Mouse (Mus musculus): ENCODE results near the gene P4hb. TPM values are rescaled to one million over a fixed set of nuclear protein-coding genes. Genes with fewer than 3 reads are reported as not detected.

Gene P4hb
- total RNA-seq, 4 experiments from 2014 or later = 217 to 256 (median 229) TPM

GRCm38 (mm10) chr11:120510375-120511030, 62.5 kb downstream of the P4hb start:
- no peak for DNase-seq (ENCODE audit: low spot score)

Other genes with a start within 250 kb of the P4hb start
- 100 to 1,000 TPM; 188 to 320 (median 251) TPM for gene Actg1, start 224.7 kb downstream of the P4hb start, total RNA-seq (2022)
- not detected for gene Fscn2, start 211.7 kb downstream of the P4hb start, total RNA-seq (2022)
- 10 to 100 TPM; 12.1 to 18.3 (median 13.6) TPM for gene Faap100, start 194.5 kb downstream of the P4hb start, total RNA-seq (2022)
- gene Nploc4, start 135.5 kb downstream of the P4hb start, total RNA-seq (2022) = 10 to 100 TPM; 64.3 to 69.6 (median 65.8) TPM
- gene Tspan10, start 130.6 kb downstream of the P4hb start, total RNA-seq (2022) = 1 to 10 TPM in 3 of 4 experiments, under 1 TPM in 1; 0.52 to 2.4 (median 1.4) TPM
- gene Pde6g, start 119.8 kb downstream of the P4hb start, total RNA-seq (2022) = under 1 TPM; 0.34 to 0.89 (median 0.66) TPM
- gene Oxld1, start 115.2 kb downstream of the P4hb start, total RNA-seq (2022) = 10 to 100 TPM; 64.4 to 76.6 (median 70.0) TPM
- 1 to 10 TPM; 5.7 to 8.0 (median 7.1) TPM for gene Ccdc137, start 115.1 kb downstream of the P4hb start, total RNA-seq (2022)
- gene Arl16, start 105.6 kb downstream of the P4hb start, total RNA-seq (2022) = 10 to 100 TPM; 10.7 to 12.1 (median 11.8) TPM
- gene Mrpl12, start 88.6 kb downstream of the P4hb start, total RNA-seq (2022) = 100 to 1,000 TPM; 233 to 251 (median 242) TPM
- 10 to 100 TPM; 13.7 to 19.4 (median 16.0) TPM for gene Slc25a10, start 81.4 kb downstream of the P4hb start, total RNA-seq (2022)
- gene Gcgr, start 42.6 kb downstream of the P4hb start, total RNA-seq (2022) = 1 to 10 TPM in 1 of 4 experiments, under 1 TPM in 3; 0.69 to 1.0 (median 0.78) TPM
- 10 to 100 TPM; 37.5 to 41.0 (median 38.5) TPM for gene Mcrip1, start 23.5 kb downstream of the P4hb start, total RNA-seq (2022)
- gene Ppp1r27, start 22.1 kb downstream of the P4hb start, total RNA-seq (2022) = under 1 TPM in 1 of 4 experiments, not detected in 3; 0.34 TPM
- gene Arhgdia, start 8.4 kb upstream of the P4hb start, total RNA-seq (2022) = 100 to 1,000 TPM; 130 to 152 (median 141) TPM
- 10 to 100 TPM; 32.3 to 51.0 (median 45.7) TPM for gene Alyref, start 25.1 kb upstream of the P4hb start, total RNA-seq (2022)
- 10 to 100 TPM; 77.9 to 91.8 (median 84.8) TPM for gene Anapc11, start 25.2 kb upstream of the P4hb start, total RNA-seq (2022)
- gene Npb, start 35.2 kb upstream of the P4hb start, total RNA-seq (2022) = under 1 TPM in 1 of 4 experiments, not detected in 3; 0.73 TPM
- 10 to 100 TPM; 48.1 to 64.4 (median 60.5) TPM for gene Pcyt2, start 44.7 kb upstream of the P4hb start, total RNA-seq (2022)
- gene Sirt7, start 52.0 kb upstream of the P4hb start, total RNA-seq (2022) = 10 to 100 TPM in 1 of 4 experiments, 1 to 10 TPM in 3; 6.5 to 10.6 (median 7.6) TPM
- 10 to 100 TPM; 33.0 to 47.3 (median 39.2) TPM for gene Mafg, start 60.3 kb upstream of the P4hb start, total RNA-seq (2022)
- gene Pycr1, start 70.5 kb upstream of the P4hb start, total RNA-seq (2022) = 1 to 10 TPM in 3 of 4 experiments, under 1 TPM in 1; 0.91 to 2.8 (median 1.8) TPM
- 100 to 1,000 TPM in 2 of 4 experiments, 10 to 100 TPM in 2; 90.6 to 123 (median 103) TPM for gene Myadml2, start 74.9 kb upstream of the P4hb start, total RNA-seq (2022)
- under 1 TPM; 0.12 to 0.24 (median 0.13) TPM for gene Notum, start 87.9 kb upstream of the P4hb start, total RNA-seq (2022)
- gene Aspscr1, start 99.7 kb upstream of the P4hb start, total RNA-seq (2022) = 10 to 100 TPM; 37.3 to 44.3 (median 41.5) TPM
- 10 to 100 TPM; 33.2 to 42.8 (median 39.6) TPM for gene Cenpx, start 140.5 kb upstream of the P4hb start, total RNA-seq (2022)
- gene Lrrc45, start 140.7 kb upstream of the P4hb start, total RNA-seq (2022) = 1 to 10 TPM; 2.9 to 6.0 (median 4.6) TPM
- gene Rac3, start 148.2 kb upstream of the P4hb start, total RNA-seq (2022) = 1 to 10 TPM in 2 of 4 experiments, under 1 TPM in 2; 0.69 to 2.0 (median 1.4) TPM
- gene Dcxr, start 154.0 kb upstream of the P4hb start, total RNA-seq (2022) = 10 to 100 TPM; 12.6 to 20.8 (median 16.1) TPM
- gene Cbr2, start 158.9 kb upstream of the P4hb start, total RNA-seq (2022) = 10 to 100 TPM in 3 of 4 experiments, 1 to 10 TPM in 1; 9.3 to 24.0 (median 12.9) TPM
- gene Hmga1b, start 189.5 kb upstream of the P4hb start, total RNA-seq (2022) = 10 to 100 TPM; 19.8 to 57.1 (median 32.9) TPM
- 10 to 100 TPM; 10.1 to 11.3 (median 11.2) TPM for gene Rfng, start 211.0 kb upstream of the P4hb start, total RNA-seq (2022)
- 10 to 100 TPM; 56.3 to 63.8 (median 59.1) TPM for gene Gps1, start 211.0 kb upstream of the P4hb start, total RNA-seq (2022)
- 10 to 100 TPM; 25.9 to 32.7 (median 27.6) TPM for gene Dus1l, start 223.2 kb upstream of the P4hb start, total RNA-seq (2022)